Mouse (Mus musculus): Measurements from ENCODE around the gene Pxdn.

The Pxdn gene

GRCm38 (mm10) chr12:29953999-29954398 lies 16.6 kb downstream of the Pxdn start:
- DNase-seq (ENCODE audit: low spot score), result no peak

- no peak for DNase-seq (ENCODE audit: low spot score)
Observed at GRCm38 (mm10) chr12:29954464-29954863, 17.1 kb downstream of the Pxdn start.

GRCm38 (mm10) chr12:29956969-29957368 lies 19.6 kb downstream of the Pxdn start:
- DNase-seq (ENCODE audit: low spot score), result no peak

- no peak for DNase-seq (ENCODE audit: low spot score)
Observed at GRCm38 (mm10) chr12:29958637-29959036, 21.2 kb downstream of the Pxdn start.

- DNase-seq (ENCODE audit: low spot score), result no peak
Observed at GRCm38 (mm10) chr12:29961041-29961440, 23.6 kb downstream of the Pxdn start.

- DNase-seq (ENCODE audit: low spot score), result no peak
Observed at GRCm38 (mm10) chr12:29965016-29965415, 27.6 kb downstream of the Pxdn start.

GRCm38 (mm10) chr12:29971795-29972464 lies 34.5 kb downstream of the Pxdn start:
- no peak for DNase-seq (ENCODE audit: low spot score)

- no peak for DNase-seq (ENCODE audit: low spot score)
Observed at GRCm38 (mm10) chr12:29972533-29972932, 35.1 kb downstream of the Pxdn start.

GRCm38 (mm10) chr12:29980076-29980475 lies 42.7 kb downstream of the Pxdn start:
- DNase-seq (ENCODE audit: low spot score), result no peak

- no peak for DNase-seq (ENCODE audit: low spot score)
Observed at GRCm38 (mm10) chr12:29981722-29982293, 44.4 kb downstream of the Pxdn start.

GRCm38 (mm10) chr12:29983190-29983589 lies 45.8 kb downstream of the Pxdn start:
- no peak for DNase-seq (ENCODE audit: low spot score)

GRCm38 (mm10) chr12:29985126-29985525 lies 47.7 kb downstream of the Pxdn start:
- DNase-seq (ENCODE audit: low spot score), result no peak

- DNase-seq (ENCODE audit: low spot score), result no peak
Observed at GRCm38 (mm10) chr12:29986241-29986640, 48.8 kb downstream of the Pxdn start.

- no peak for DNase-seq (ENCODE audit: low spot score)
Observed at GRCm38 (mm10) chr12:29998895-29999294, 61.5 kb downstream of the Pxdn start.

GRCm38 (mm10) chr12:30001951-30002350 lies 64.5 kb downstream of the Pxdn start:
- DNase-seq (ENCODE audit: low spot score), result no peak

- no peak for DNase-seq (ENCODE audit: low spot score)
Observed at GRCm38 (mm10) chr12:30003680-30004364, 66.4 kb downstream of the Pxdn start.

GRCm38 (mm10) chr12:30004365-30004723 lies 66.9 kb downstream of the Pxdn start:
- DNase-seq (ENCODE audit: low spot score), result no peak

- no peak for DNase-seq (ENCODE audit: low spot score)
Observed at GRCm38 (mm10) chr12:30006586-30006985, 69.2 kb downstream of the Pxdn start.

GRCm38 (mm10) chr12:30008741-30009140 lies 71.3 kb downstream of the Pxdn start:
- no peak for DNase-seq (ENCODE audit: low spot score)

GRCm38 (mm10) chr12:30015501-30015900 lies 78.1 kb downstream of the Pxdn start:
- DNase-seq (ENCODE audit: low spot score), result no peak

- DNase-seq (ENCODE audit: low spot score), result no peak
Observed at GRCm38 (mm10) chr12:30017131-30017530, 79.7 kb downstream of the Pxdn start.

- no peak for DNase-seq (ENCODE audit: low spot score)
Observed at GRCm38 (mm10) chr12:30020447-30020846, 83.0 kb downstream of the Pxdn start.

- DNase-seq (ENCODE audit: low spot score), result no peak
Observed at GRCm38 (mm10) chr12:30023491-30023890, 86.1 kb downstream of the Pxdn start.
